Mouse (Mus musculus) CH12.LX (cell line): ENCODE results near the gene Osbpl6.

Source experiments
- CTCF ChIP-seq, 2 experiments: IDR thresholded peaks in 1 of 2; conservative IDR thresholded peaks in 1 of 2; 2 replicates each; pipeline ENCODE4 v1.5.1; 2011 to 2012; ENCODE audit warnings: low read depth in 2 of 2, low read length in 2 of 2, improper control_type of control experiment in 1 of 2, inconsistent platforms in 1 of 2, mild to moderate bottlenecking in 1 of 2, moderate library complexity in 1 of 2
- EP300 ChIP-seq: IDR thresholded peaks from 2 replicates; pipeline ENCODE4 v1.6.1; 2011; ENCODE audit warnings: low read length, improper control_type of control experiment
- MAX ChIP-seq: IDR thresholded peaks from 2 replicates; pipeline ENCODE4 v1.6.1; 2011; ENCODE audit warnings: low read length, improper control_type of control experiment

- TF ChIP-seq EP300: no peak
- TF ChIP-seq CTCF (conservative IDR thresholded peaks at IDR 0.05 in 1 of 2, IDR thresholded peaks at IDR 0.05 in 1 of 2; ENCODE audit: low read depth in 2 of 2, low read length in 2 of 2): no peak
- TF ChIP-seq MAX: no peak
These were observed 6.1 kb upstream of the Osbpl6 start for GRCm38 (mm10) chr2:76400178-76400577.
